Comparison of ENCODE assay signal across 8 mouse cellular contexts in the genomic region with DNA sequence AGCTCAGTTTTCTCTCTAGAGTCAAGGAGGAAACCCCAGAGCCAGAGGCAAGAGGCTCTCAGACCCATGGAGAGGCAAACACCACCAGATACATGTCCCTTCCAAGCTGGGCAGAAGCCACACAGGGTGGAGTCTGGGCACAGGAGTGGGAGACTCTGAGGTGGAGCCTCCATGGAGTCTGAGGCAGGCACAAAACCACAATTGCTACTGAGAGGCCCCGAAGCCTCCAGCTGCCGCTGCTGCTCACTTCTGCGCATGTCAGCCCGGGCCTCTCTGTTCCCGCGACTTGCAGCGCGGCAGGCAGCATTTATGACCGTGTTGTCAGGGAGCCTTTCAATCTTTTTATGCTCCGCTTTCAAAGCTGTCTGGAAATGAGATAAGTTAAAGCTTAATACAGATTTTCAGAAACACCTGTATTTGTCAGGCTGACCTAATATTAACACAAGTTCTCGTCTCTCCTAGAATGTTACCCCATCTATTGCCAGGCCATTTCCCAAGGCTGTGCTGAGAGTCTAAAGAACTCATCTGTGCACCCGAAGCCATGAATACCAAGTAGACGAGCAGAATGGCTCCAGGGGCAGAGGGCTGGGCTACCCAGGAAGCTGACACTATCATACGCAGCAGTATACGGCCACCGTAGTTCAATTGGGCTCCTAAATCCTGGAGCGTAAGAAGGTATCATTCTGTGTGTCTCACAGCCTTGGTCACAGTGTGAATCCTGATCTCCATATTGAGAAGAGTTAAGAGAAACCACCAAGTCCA. TPM values are rescaled to one million over a fixed set of nuclear protein-coding genes. Genes with fewer than 3 reads are reported as not detected.
DNase-seq lines count a peak whose midpoint lies in the region; ATAC-seq lines count a peak whose summit lies in the region.

No protein-coding gene starts in this region.

- H3K27me3 ChIP-seq in embryonic facial prominence, embryonic 14.5 days (replicated peaks; ENCODE audit: control insufficient read depth, insufficient read depth, low read length), result no peaks in the 10 kb centered on the region
- H3K27me3 ChIP-seq in limb, embryonic 13.5 days, result peaks cover 8% of the 10 kb centered on the region; the same call in 1 of the 2 replicates

- WGBS in embryonic facial prominence, embryonic 14.5 days, result 59% methylated on average over 17 of the region's 17 CpGs
- WGBS in limb, embryonic 13.5 days, result 49% methylated on average over 17 of the region's 17 CpGs

- H3K9ac ChIP-seq in embryonic facial prominence, embryonic 14.5 days (ENCODE audit: low read depth, low read length), result no peak overlapping the region
- no peak overlapping the region for H3K9ac ChIP-seq in limb, embryonic 13.5 days

- 0 out of 2 replicates have a peak, but pooled peaks have one; percentile 16 for ATAC-seq in cerebellum, adult (ENCODE audit: insufficient number of reproducible peaks, low FRiP score, low TSS enrichment)
- ATAC-seq in embryonic facial prominence, embryonic 14.5 days (ENCODE audit: low read depth), result peak; percentile 41; the same call in 1 of the 2 replicates
- ATAC-seq in limb, embryonic 13.5 days (ENCODE audit: low FRiP score, low read depth), result peak; percentile 58; the same call in 1 of the 2 replicates

- no peaks in the 10 kb centered on the region; the same call in 1 of the 2 replicates for H3K4me1 ChIP-seq in embryonic facial prominence, embryonic 14.5 days (ENCODE audit: control insufficient read depth, insufficient read depth, low read length)
- peaks cover 5% of the 10 kb centered on the region for H3K4me1 ChIP-seq in limb, embryonic 13.5 days

- no peaks in the 10 kb centered on the region for H3K9me3 ChIP-seq in embryonic facial prominence, embryonic 14.5 days (ENCODE audit: control insufficient read depth, low read length)
- no peaks in the 10 kb centered on the region for H3K9me3 ChIP-seq in limb, embryonic 13.5 days

- no peak overlapping the region for H3K27ac ChIP-seq in embryonic facial prominence, embryonic 14.5 days (replicated peaks; ENCODE audit: low read depth, low read length)
- H3K27ac ChIP-seq in limb, embryonic 13.5 days, result no peak overlapping the region

- no peak overlapping the region for H3K4me2 ChIP-seq in embryonic facial prominence, embryonic 14.5 days (ENCODE audit: low read depth, low read length)
- peak overlapping the region; percentile 14; the same call in 1 of the 2 replicates for H3K4me2 ChIP-seq in limb, embryonic 13.5 days (replicated peaks)

- H3K4me3 ChIP-seq in embryonic facial prominence, embryonic 14.5 days (ENCODE audit: low read depth, low read length), result no peak overlapping the region
- H3K4me3 ChIP-seq in limb, embryonic 13.5 days, result no peak overlapping the region

- no peaks in the 10 kb centered on the region for H3K36me3 ChIP-seq in embryonic facial prominence, embryonic 14.5 days (ENCODE audit: control insufficient read depth, insufficient read depth, low read length)
- H3K36me3 ChIP-seq in limb, embryonic 13.5 days, result no peaks in the 10 kb centered on the region

- DNase-seq in cerebellum, adult 11 months, result no peak
- DNase-seq in kidney, postnatal 4 days, result peak; percentile 47 to 60
- DNase-seq in kidney, adult 8-10 months, result no peak
- peak; percentile 75 for DNase-seq in embryonic facial prominence, embryonic 14.5 days (ENCODE audit: low spot score)
- no peak for DNase-seq in layer of hippocampus, postnatal 36 days
- no peak for DNase-seq in MN1 (ENCODE audit: low spot score)

RNA-seq across cellular contexts. Expression of a gene that starts 30.1 kb away (rescaled TPM):
- 24.3 and 24.4 TPM in 2 replicates for polyA plus RNA-seq in embryonic facial prominence, embryonic 14.5 days (2014; fragmentation: Nextera tagmentation; extraction: Ambion mirVana)
- 14.5 and 15.7 TPM in 2 replicates for polyA plus RNA-seq in limb, embryonic 13.5 days (2015; fragmentation: Nextera tagmentation; extraction: Ambion mirVana)
- total RNA-seq in layer of hippocampus, postnatal 36 days (2021), result 10 to 100 TPM; 37.3 to 41.5 TPM

Comparison
In these comparisons a context has a peak if more than half of its experiments do, and no peak if none do; other contexts are left out.
1. DNase-seq: peak in kidney, postnatal 4 days (2 of 2) and embryonic facial prominence, embryonic 14.5 days (single experiment); none in cerebellum, adult 11 months (single experiment), kidney, adult 8-10 months (0 of 2), layer of hippocampus, postnatal 36 days (0 of 2) and MN1 (single experiment).
2. Peak in every context shown above with its lines, with median percentiles within 50 percentile points of each other: ATAC-seq.